Mouse (Mus musculus): ENCODE results near the gene Rnls.

DNA sequence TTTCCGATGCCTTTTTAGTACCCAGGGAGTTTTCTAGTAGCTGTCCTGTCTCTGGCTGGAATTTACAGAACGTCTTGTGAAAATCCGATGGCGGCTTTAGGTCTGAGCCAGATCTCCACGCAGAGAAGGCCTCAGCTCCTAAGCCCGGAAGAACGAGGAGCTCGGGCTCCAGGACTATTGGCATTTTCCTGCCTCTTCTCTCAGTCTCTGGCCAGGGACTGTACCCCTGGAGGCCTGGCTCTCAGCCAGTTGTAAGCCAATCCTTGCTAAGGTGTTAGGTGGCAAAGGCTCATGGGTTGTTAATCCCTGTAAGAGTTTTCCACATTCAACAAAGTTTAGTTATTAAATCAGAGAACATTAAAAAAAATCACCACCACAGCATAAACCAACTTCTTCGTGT, 281.7 kb downstream of the Rnls start:
- TF ChIP-seq RCOR1 (conservative IDR thresholded peaks at IDR 0.05; ENCODE audit: low read depth, low read length) (no peak), MAFK (IDR thresholded peaks at IDR 0.05; ENCODE audit: insufficient replicate concordance, low read length) (no peak), IRF4 (IDR thresholded peaks at IDR 0.05; ENCODE audit: low read depth, low read length) (no peak), POLR2A (IDR thresholded peaks at IDR 0.05; ENCODE audit: low read depth, low read length) (no peak), RAD21 (IDR thresholded peaks at IDR 0.05; ENCODE audit: low read depth, low read length) (no peak), EP300 (IDR thresholded peaks at IDR 0.05; ENCODE audit: low read length) (no peak), MAZ (IDR thresholded peaks at IDR 0.05; ENCODE audit: low read depth, low read length) (no peak), MAX (IDR thresholded peaks at IDR 0.05; ENCODE audit: low read length) (no peak), CTCF (conservative IDR thresholded peaks at IDR 0.05 in 1 of 2, IDR thresholded peaks at IDR 0.05 in 1 of 2; ENCODE audit: low read depth in 2 of 2, low read length in 2 of 2) (no peak), UBTF (IDR thresholded peaks at IDR 0.05; ENCODE audit: low read depth, low read length) (no peak), GABPA (IDR thresholded peaks at IDR 0.05; ENCODE audit: insufficient replicate concordance, low read depth, low read length) (no peak), NELFE (IDR thresholded peaks at IDR 0.05; ENCODE audit: low read depth, low read length) (no peak), POLR2AphosphoS2 (IDR thresholded peaks at IDR 0.05; ENCODE audit: low read depth, low read length) (no peak), E2F4 (IDR thresholded peaks at IDR 0.05; ENCODE audit: insufficient replicate concordance, low read depth, low read length) (no peak)

Data from CH12.LX (cell line).